Mouse (Mus musculus) layer of hippocampus, adult 11-12 months (tissue): Measurements from ENCODE around the gene Fbxl14.
A peak's percentile ranks its signal among the peaks of the same experiment; 100 is the strongest.

Experiments used
- DNase-seq: peaks from one replicate; pipeline ENCODE4 v3.0.0; 2022; ENCODE audit warnings: low spot score

Fbxl14 gene

GRCm38 (mm10) chr6:119492630-119493014, 13.2 kb downstream of the Fbxl14 start:
- no peak for DNase-seq

- no peak for DNase-seq
Observed at GRCm38 (mm10) chr6:119499271-119499670, 19.8 kb downstream of the Fbxl14 start.

- DNase-seq, result no peak
Observed at GRCm38 (mm10) chr6:119500086-119500485, 20.6 kb downstream of the Fbxl14 start.

GRCm38 (mm10) chr6:119502031-119502430, 22.6 kb downstream of the Fbxl14 start:
- no peak for DNase-seq

- no peak for DNase-seq
Observed at GRCm38 (mm10) chr6:119504756-119505155, 25.3 kb downstream of the Fbxl14 start.

GRCm38 (mm10) chr6:119505525-119506225, 26.2 kb downstream of the Fbxl14 start:
- DNase-seq, result no peak

GRCm38 (mm10) chr6:119508221-119508620, 28.8 kb downstream of the Fbxl14 start:
- DNase-seq, result no peak

- no peak for DNase-seq
Observed at GRCm38 (mm10) chr6:119508634-119509375, 29.3 kb downstream of the Fbxl14 start.

- no peak for DNase-seq
Observed at GRCm38 (mm10) chr6:119509437-119510037, 30.1 kb downstream of the Fbxl14 start.

- no peak for DNase-seq
Observed at GRCm38 (mm10) chr6:119512701-119513100, 33.2 kb downstream of the Fbxl14 start.

GRCm38 (mm10) chr6:119513452-119513851, 34.0 kb downstream of the Fbxl14 start:
- no peak for DNase-seq

- no peak for DNase-seq
Observed at GRCm38 (mm10) chr6:119514085-119514484, 34.6 kb downstream of the Fbxl14 start.

- DNase-seq, result no peak
Observed at GRCm38 (mm10) chr6:119520731-119521130, 41.3 kb downstream of the Fbxl14 start.

- DNase-seq, result peak; percentile 53
Observed at GRCm38 (mm10) chr6:119521482-119521900, 42.0 kb downstream of the Fbxl14 start.

- peak; percentile 14 for DNase-seq
Observed at GRCm38 (mm10) chr6:119521931-119522391, 42.5 kb downstream of the Fbxl14 start.

GRCm38 (mm10) chr6:119526498-119526897, 47.0 kb downstream of the Fbxl14 start:
- no peak for DNase-seq

- DNase-seq, result no peak
Observed at GRCm38 (mm10) chr6:119529659-119530058, 50.2 kb downstream of the Fbxl14 start.
